Mouse (Mus musculus): ENCODE data around the gene Drp2. TPM values are rescaled to one million over a fixed set of nuclear protein-coding genes. Genes with fewer than 3 reads are reported as not detected.

Drp2 gene
- polyA plus RNA-seq, 1 experiment, result 0.06 TPM

GRCm38 (mm10) chrX:134425798-134426197 lies 21.4 kb downstream of the Drp2 start:
- H3K36me3 ChIP-seq (ENCODE audit: control insufficient read depth, insufficient read depth, low read length), result no peaks in the 10 kb centered on the region
- no peak for DNase-seq (ENCODE audit: low read depth in 1 of 2, low spot score in 2 of 2)
- no peak overlapping the region for H3K4me3 ChIP-seq (ENCODE audit: extremely low read depth, insufficient read depth, insufficient read length)
- TF ChIP-seq POLR2A (IDR thresholded peaks at IDR 0.05; ENCODE audit: low read depth, low read length) (no peak), CTCF (IDR thresholded peaks at IDR 0.05; ENCODE audit: extremely low read depth, insufficient read depth, insufficient read length, insufficient replicate concordance) (no peak)
- H3K4me1 ChIP-seq (ENCODE audit: control insufficient read depth, insufficient read depth, insufficient read length), result no peaks in the 10 kb centered on the region
- no peaks in the 10 kb centered on the region for H3K27me3 ChIP-seq (ENCODE audit: control insufficient read depth, insufficient read depth, low read length)
- 90% methylated on average over 10 of the region's 10 CpGs for WGBS
- no peak overlapping the region for H3K27ac ChIP-seq (ENCODE audit: insufficient read depth, low read length)

- H3K4me3 ChIP-seq (ENCODE audit: extremely low read depth, insufficient read depth, insufficient read length), result no peak overlapping the region
- H3K36me3 ChIP-seq (ENCODE audit: control insufficient read depth, insufficient read depth, low read length), result no peaks in the 10 kb centered on the region
- 83% methylated on average over 6 of the region's 6 CpGs for WGBS
- TF ChIP-seq CTCF (IDR thresholded peaks at IDR 0.05; ENCODE audit: extremely low read depth, insufficient read depth, insufficient read length, insufficient replicate concordance) (no peak), POLR2A (IDR thresholded peaks at IDR 0.05; ENCODE audit: low read depth, low read length) (no peak)
- no peaks in the 10 kb centered on the region for H3K4me1 ChIP-seq (ENCODE audit: control insufficient read depth, insufficient read depth, insufficient read length)
- H3K27me3 ChIP-seq (ENCODE audit: control insufficient read depth, insufficient read depth, low read length), result no peaks in the 10 kb centered on the region
- no peak for DNase-seq (ENCODE audit: low read depth in 1 of 2, low spot score in 2 of 2)
- H3K27ac ChIP-seq (ENCODE audit: insufficient read depth, low read length), result no peak overlapping the region
These were observed 22.5 kb downstream of the Drp2 start for GRCm38 (mm10) chrX:134426819-134427218.

- H3K27ac ChIP-seq (ENCODE audit: insufficient read depth, low read length), result no peak overlapping the region
- 61% methylated on average over 3 of the region's 3 CpGs for WGBS
- TF ChIP-seq CTCF (IDR thresholded peaks at IDR 0.05; ENCODE audit: extremely low read depth, insufficient read depth, insufficient read length, insufficient replicate concordance), result no peak
- no peak for TF ChIP-seq POLR2A (IDR thresholded peaks at IDR 0.05; ENCODE audit: low read depth, low read length)
- H3K27me3 ChIP-seq (ENCODE audit: control insufficient read depth, insufficient read depth, low read length), result no peaks in the 10 kb centered on the region
- no peaks in the 10 kb centered on the region for H3K36me3 ChIP-seq (ENCODE audit: control insufficient read depth, insufficient read depth, low read length)
- no peaks in the 10 kb centered on the region for H3K4me1 ChIP-seq (ENCODE audit: control insufficient read depth, insufficient read depth, insufficient read length)
- H3K4me3 ChIP-seq (ENCODE audit: extremely low read depth, insufficient read depth, insufficient read length), result no peak overlapping the region
- DNase-seq (ENCODE audit: low read depth in 1 of 2, low spot score in 2 of 2), result no peak
These were observed 23.0 kb downstream of the Drp2 start for GRCm38 (mm10) chrX:134427307-134427706.

- Histone ChIP-seq H3K27me3 (ENCODE audit: control insufficient read depth, insufficient read depth, low read length) (no peaks in the 10 kb centered on the region), H3K27ac (ENCODE audit: insufficient read depth, low read length) (no peak overlapping the region), H3K4me3 (ENCODE audit: extremely low read depth, insufficient read depth, insufficient read length) (no peak overlapping the region), H3K4me1 (ENCODE audit: control insufficient read depth, insufficient read depth, insufficient read length) (no peaks in the 10 kb centered on the region), H3K36me3 (ENCODE audit: control insufficient read depth, insufficient read depth, low read length) (no peaks in the 10 kb centered on the region)
- TF ChIP-seq POLR2A (IDR thresholded peaks at IDR 0.05; ENCODE audit: low read depth, low read length) (no peak), CTCF (IDR thresholded peaks at IDR 0.05; ENCODE audit: extremely low read depth, insufficient read depth, insufficient read length, insufficient replicate concordance) (no peak)
- 81% methylated on average over 59 of the region's 67 CpGs for WGBS
- DNase-seq (ENCODE audit: low read depth in 1 of 2, low spot score in 2 of 2), result no peak
These were observed 70.8 kb downstream of the Drp2 start for GRCm38 (mm10) chrX:134474988-134475710.

- no peak within 1 kb of the TSS for H3K27ac ChIP-seq (ENCODE audit: insufficient read depth, low read length)
- no peak within 1 kb of the TSS for H3K4me3 ChIP-seq (ENCODE audit: extremely low read depth, insufficient read depth, insufficient read length)
- H3K4me1 ChIP-seq (ENCODE audit: control insufficient read depth, insufficient read depth, insufficient read length), result no peaks in the 10 kb centered on the region
- no peak for DNase-seq (ENCODE audit: low read depth in 1 of 2, low spot score in 2 of 2)
- no peaks in the 10 kb centered on the region for H3K36me3 ChIP-seq (ENCODE audit: control insufficient read depth, insufficient read depth, low read length)
- TF ChIP-seq CTCF (IDR thresholded peaks at IDR 0.05; ENCODE audit: extremely low read depth, insufficient read depth, insufficient read length, insufficient replicate concordance), result no peak
- TF ChIP-seq POLR2A (IDR thresholded peaks at IDR 0.05; ENCODE audit: low read depth, low read length), result no peak
- H3K27me3 ChIP-seq (ENCODE audit: control insufficient read depth, insufficient read depth, low read length), result no peaks in the 10 kb centered on the region
- WGBS, result 90% methylated on average over 25 of the region's 25 CpGs
These were observed 71.9 kb downstream of the Drp2 start, which contains the start of gene Taf7l for GRCm38 (mm10) chrX:134476290-134476689. TSS of gene Taf7l (minus strand) at chrX:134476490.

- H3K4me3 ChIP-seq (ENCODE audit: extremely low read depth, insufficient read depth, insufficient read length), result no peak overlapping the region
- H3K36me3 ChIP-seq (ENCODE audit: control insufficient read depth, insufficient read depth, low read length), result no peaks in the 10 kb centered on the region
- H3K27ac ChIP-seq (ENCODE audit: insufficient read depth, low read length), result no peak overlapping the region
- TF ChIP-seq CTCF (IDR thresholded peaks at IDR 0.05; ENCODE audit: extremely low read depth, insufficient read depth, insufficient read length, insufficient replicate concordance) (no peak), POLR2A (IDR thresholded peaks at IDR 0.05; ENCODE audit: low read depth, low read length) (no peak)
- H3K4me1 ChIP-seq (ENCODE audit: control insufficient read depth, insufficient read depth, insufficient read length), result no peaks in the 10 kb centered on the region
- no peak for DNase-seq (ENCODE audit: low read depth in 1 of 2, low spot score in 2 of 2)
- no peaks in the 10 kb centered on the region for H3K27me3 ChIP-seq (ENCODE audit: control insufficient read depth, insufficient read depth, low read length)
- WGBS, result 65% methylated on average over 3 of the region's 3 CpGs
These were observed 77.4 kb downstream of the Drp2 start for GRCm38 (mm10) chrX:134481720-134482119.

- Histone ChIP-seq H3K4me3 (ENCODE audit: extremely low read depth, insufficient read depth, insufficient read length) (no peak overlapping the region), H3K36me3 (ENCODE audit: control insufficient read depth, insufficient read depth, low read length) (no peaks in the 10 kb centered on the region), H3K4me1 (ENCODE audit: control insufficient read depth, insufficient read depth, insufficient read length) (no peaks in the 10 kb centered on the region), H3K27ac (ENCODE audit: insufficient read depth, low read length) (no peak overlapping the region), H3K27me3 (ENCODE audit: control insufficient read depth, insufficient read depth, low read length) (no peaks in the 10 kb centered on the region)
- no peak for DNase-seq (ENCODE audit: low read depth in 1 of 2, low spot score in 2 of 2)
- 72% methylated on average over 8 of the region's 8 CpGs for WGBS
- TF ChIP-seq POLR2A (IDR thresholded peaks at IDR 0.05; ENCODE audit: low read depth, low read length), result no peak
- TF ChIP-seq CTCF (IDR thresholded peaks at IDR 0.05; ENCODE audit: extremely low read depth, insufficient read depth, insufficient read length, insufficient replicate concordance), result no peak
These were observed 96.3 kb downstream of the Drp2 start for GRCm38 (mm10) chrX:134500651-134501050.

Other genes with a start within 250 kb of the Drp2 start
- 6.0 and 8.9 TPM in 2 replicates for gene Xkrx, start 242.5 kb upstream of the Drp2 start, polyA plus RNA-seq (2012; rRNA removed)
- gene Arl13a, start 217.1 kb upstream of the Drp2 start, polyA plus RNA-seq (2012; rRNA removed), result not detected in 2 replicates
- gene Nox1, start 182.6 kb upstream of the Drp2 start, polyA plus RNA-seq (2012; rRNA removed), result 0.05 and 0.07 TPM in 2 replicates
- 4.5 and 5.9 TPM in 2 replicates for gene Trmt2b, start 127.6 kb upstream of the Drp2 start, polyA plus RNA-seq (2012; rRNA removed)
- gene Tmem35a, start 109.3 kb upstream of the Drp2 start, polyA plus RNA-seq (2012; rRNA removed), result 3.4 and 5.7 TPM in 2 replicates
- 0.53 and 0.76 TPM in 2 replicates for gene Cenpi, start 96.5 kb upstream of the Drp2 start, polyA plus RNA-seq (2012; rRNA removed)
- not detected in 2 replicates for gene Taf7l, start 71.9 kb downstream of the Drp2 start, polyA plus RNA-seq (2012; rRNA removed)
- 0.60 and 0.62 TPM in 2 replicates for gene Timm8a1, start 137.3 kb downstream of the Drp2 start, polyA plus RNA-seq (2012; rRNA removed)
- gene Btk, start 179.0 kb downstream of the Drp2 start, polyA plus RNA-seq (2012; rRNA removed), result 12.5 and 14.4 TPM in 2 replicates
- 89.6 and 117 TPM in 2 replicates for gene Rpl36a, start 181.1 kb downstream of the Drp2 start, polyA plus RNA-seq (2012; rRNA removed)
- 0.66 and 0.96 TPM in 2 replicates for gene Gla, start 196.6 kb downstream of the Drp2 start, polyA plus RNA-seq (2012; rRNA removed)
- 6.1 and 6.3 TPM in 2 replicates for gene Hnrnph2, start 196.6 kb downstream of the Drp2 start, polyA plus RNA-seq (2012; rRNA removed)